Mouse (Mus musculus) limb, embryonic 12.5 days (tissue): ENCODE measurements around the gene 4930564D02Rik. TPM values are rescaled to one million over a fixed set of nuclear protein-coding genes. Genes with fewer than 3 reads are reported as not detected.

Experiments
- ATAC-seq: fragments of 200-750 bp; cut with Nextera tagmentation; 2 replicates; pipeline ENCODE4 v1.8.0; 2017; ENCODE audit warnings: low read depth, moderate TSS enrichment; ENCODE audit not compliant: insufficient number of reproducible peaks, insufficient read depth, low FRiP score, low TSS enrichment
- H3K27ac ChIP-seq: fragments of 300-500 bp; sonication (generic); 2 replicates; pipeline ENCODE4 v1.5.1; 2016; ENCODE audit warnings: mild to moderate bottlenecking, moderate library complexity
- H3K27me3 ChIP-seq: fragments of 300-500 bp; sonication (generic); 2 replicates; pipeline ENCODE4 v1.6.1; 2016; ENCODE audit warnings: mild to moderate bottlenecking, moderate library complexity
- H3K36me3 ChIP-seq: fragments of 300-500 bp; sonication (generic); 2 replicates; pipeline ENCODE4 v1.6.1; 2016; ENCODE audit warnings: mild to moderate bottlenecking, moderate library complexity
- H3K4me1 ChIP-seq: fragments of 300-500 bp; sonication (generic); replicated peaks from 2 replicates; pipeline ENCODE4 v1.6.1; 2016
- H3K4me2 ChIP-seq: fragments of 300-500 bp; sonication (generic); 2 replicates; pipeline ENCODE4 v1.6.1; 2016; ENCODE audit warnings: mild to moderate bottlenecking, moderate library complexity
- H3K4me3 ChIP-seq: fragments of 300-500 bp; sonication (generic); replicated peaks from 2 replicates; pipeline ENCODE4 v1.5.1; 2016; ENCODE audit warnings: mild to moderate bottlenecking
- H3K9ac ChIP-seq: fragments of 300-500 bp; sonication (generic); replicated peaks from 2 replicates; pipeline ENCODE4 v1.6.1; 2016; ENCODE audit warnings: mild to moderate bottlenecking, moderate library complexity
- H3K9me3 ChIP-seq: fragments of 300-500 bp; sonication (generic); 2 replicates; pipeline ENCODE4 v1.6.1; 2016; ENCODE audit warnings: mild to moderate bottlenecking, moderate library complexity
- WGBS: fragments of 180-500 bp; shearing (Covaris S2); methylation state at CpG from one replicate; pipeline ENCODE4 v1.1.7; 2016; 5-methylcytosine and 5-hydroxymethylcytosine counted together
- polyA plus RNA-seq: library from polyadenylated mRNA; unstranded; fragments of >200 nt; fragmentation: Nextera tagmentation; extraction: Ambion mirVana; gene quantifications from 2 replicates; pipeline ENCODE4 v1.2.1, GENCODE M21; 2016

4930564D02Rik gene
- polyA plus RNA-seq, 1 experiment from 2014 or later: not detected

DNA sequence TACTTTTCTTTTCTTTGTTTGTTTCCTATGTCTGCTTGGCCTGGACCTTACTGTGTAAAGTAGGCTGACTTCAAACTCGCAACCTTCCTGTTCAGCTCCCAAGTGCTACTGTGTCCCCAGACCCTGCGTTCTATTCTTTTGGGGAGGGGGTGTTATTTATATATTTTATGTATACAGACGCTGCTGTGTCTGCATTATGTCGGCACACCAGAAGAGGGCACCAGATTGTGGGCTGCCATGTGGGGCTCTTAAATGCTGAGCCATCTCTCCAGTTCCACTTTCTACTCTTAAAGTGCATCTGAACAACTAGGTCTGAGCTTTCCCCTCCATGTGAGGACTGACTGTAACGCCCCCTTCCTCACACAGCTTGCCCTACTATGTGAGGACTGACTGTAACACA, 22.9 kb upstream of the 4930564D02Rik start:
- WGBS: 87% methylated on average over 5 of the region's 5 CpGs
- Histone ChIP-seq H3K9me3 (no peaks in the 10 kb centered on the region), H3K4me2 (no peak overlapping the region), H3K4me3 (no peak overlapping the region), H3K27me3 (no peaks in the 10 kb centered on the region), H3K4me1 (peaks cover 40% of the 10 kb centered on the region), H3K27ac (no peak overlapping the region), H3K36me3 (peaks cover 13% of the 10 kb centered on the region), H3K9ac (no peak overlapping the region)
- no peak for ATAC-seq

DNA sequence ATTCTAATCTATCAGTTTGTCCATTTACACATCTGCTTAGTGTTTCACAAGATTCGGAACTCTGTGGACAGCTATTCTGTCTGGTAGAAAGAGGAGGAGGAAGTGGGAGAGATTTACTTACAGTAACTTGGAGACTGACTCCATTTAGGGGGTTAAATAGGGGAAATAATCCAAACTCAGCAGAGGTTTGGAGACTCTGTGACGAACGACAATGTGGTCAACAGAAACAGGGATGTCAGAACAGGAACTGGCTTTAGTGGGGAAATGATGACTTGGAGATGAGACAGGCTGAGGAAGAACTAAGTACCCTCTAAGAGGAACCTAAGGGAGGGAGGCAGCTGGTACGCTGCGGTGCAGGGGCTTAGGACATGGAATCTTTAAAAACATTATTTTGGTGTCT, 19.8 kb upstream of the 4930564D02Rik start:
- H3K4me1 ChIP-seq: peaks cover 50% of the 10 kb centered on the region
- no peak for ATAC-seq

DNA sequence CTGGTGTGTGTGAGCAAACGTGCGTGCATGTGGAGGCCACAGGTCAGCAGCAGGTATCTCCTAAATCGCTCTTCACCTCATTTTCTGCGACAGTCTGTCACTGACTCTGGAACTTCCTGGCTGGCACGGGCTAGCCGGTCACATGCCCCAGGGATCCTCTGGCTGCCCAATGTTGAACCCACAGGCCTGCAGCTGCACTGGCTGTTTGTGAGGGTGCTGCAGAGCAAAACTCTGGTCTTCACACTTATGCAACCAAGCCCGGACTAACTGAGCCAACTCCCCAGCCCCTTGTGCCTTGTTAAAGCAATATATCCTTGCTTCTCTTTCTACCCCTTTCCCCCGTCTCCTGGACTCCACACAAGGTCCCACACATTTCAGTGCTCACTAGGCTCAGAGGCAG, 19.0 kb upstream of the 4930564D02Rik start:
- Histone ChIP-seq H3K36me3 (peaks cover 9% of the 10 kb centered on the region), H3K9ac (no peak overlapping the region), H3K4me3 (no peak overlapping the region), H3K27me3 (no peaks in the 10 kb centered on the region), H3K9me3 (no peaks in the 10 kb centered on the region), H3K4me2 (no peak overlapping the region), H3K27ac (peak overlapping the region; percentile 53; the same call in 1 of the 2 replicates), H3K4me1 (peaks cover 52% of the 10 kb centered on the region)
- no peak for ATAC-seq
- WGBS: 47% methylated on average over 8 of the region's 8 CpGs

More for the DNA sequence above, 19.8 kb upstream of the 4930564D02Rik start:
- WGBS: 81% methylated on average over 5 of the region's 5 CpGs
- Histone ChIP-seq H3K9ac (no peak overlapping the region), H3K27me3 (no peaks in the 10 kb centered on the region), H3K4me2 (no peak overlapping the region), H3K27ac (no peak overlapping the region), H3K4me3 (no peak overlapping the region), H3K9me3 (no peaks in the 10 kb centered on the region), H3K36me3 (peaks cover 9% of the 10 kb centered on the region)

DNA sequence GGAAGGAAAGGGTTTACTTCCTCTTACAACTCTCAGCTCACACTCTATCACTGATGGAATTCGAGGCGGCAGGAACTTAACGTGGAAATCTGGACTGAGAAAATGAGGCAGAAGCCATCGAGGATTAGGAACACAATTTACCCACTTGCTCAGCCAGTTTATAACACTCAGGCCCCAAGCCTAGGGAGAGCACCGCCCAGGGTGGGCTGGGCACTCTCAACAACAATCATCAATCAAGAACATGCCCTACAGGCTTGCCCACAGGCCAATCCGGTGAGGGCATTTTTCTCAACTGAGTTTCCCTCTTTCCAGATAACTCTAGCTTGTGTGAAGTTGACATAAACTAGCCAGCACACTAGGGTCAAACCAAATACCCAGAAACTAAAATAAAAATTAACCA, 16.8 kb upstream of the 4930564D02Rik start:
- Histone ChIP-seq H3K27ac (no peak overlapping the region), H3K4me3 (no peak overlapping the region), H3K9ac (no peak overlapping the region), H3K4me1 (peaks cover 55% of the 10 kb centered on the region), H3K4me2 (no peak overlapping the region), H3K36me3 (peaks cover 9% of the 10 kb centered on the region), H3K9me3 (no peaks in the 10 kb centered on the region), H3K27me3 (no peaks in the 10 kb centered on the region)
- WGBS: 69% methylated on average over 6 of the region's 6 CpGs
- no peak for ATAC-seq

DNA sequence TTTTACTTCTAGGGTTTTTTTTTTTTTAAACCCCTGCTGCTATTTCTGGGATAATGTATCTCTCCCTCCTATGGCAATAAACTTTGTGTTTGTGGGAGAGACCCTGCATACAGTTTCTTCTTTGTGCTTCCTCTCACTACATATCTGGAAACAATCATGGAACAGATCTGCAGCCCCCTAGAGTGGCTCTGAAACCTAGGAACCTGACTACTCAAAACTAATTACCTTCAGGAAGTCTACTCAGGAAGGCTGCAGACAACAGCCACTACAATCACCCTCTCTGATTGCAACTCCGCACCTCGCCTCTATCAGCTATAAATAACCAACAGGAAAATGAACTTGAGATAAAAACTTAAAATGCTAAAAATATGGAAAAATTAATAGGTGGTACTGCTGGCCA, 15.5 kb upstream of the 4930564D02Rik start:
- Histone ChIP-seq H3K4me2 (peak overlapping the region; percentile 80), H3K4me1 (peaks cover 50% of the 10 kb centered on the region), H3K9ac (peak overlapping the region; percentile 19; the same call in 1 of the 2 replicates), H3K4me3 (peak overlapping the region; percentile 84), H3K27me3 (no peaks in the 10 kb centered on the region), H3K36me3 (peaks cover 5% of the 10 kb centered on the region; the same call in 1 of the 2 replicates), H3K27ac (peak overlapping the region; percentile 66), H3K9me3 (no peaks in the 10 kb centered on the region)
- WGBS: 14% methylated on average over 2 of the region's 2 CpGs
- ATAC-seq: no peak

DNA sequence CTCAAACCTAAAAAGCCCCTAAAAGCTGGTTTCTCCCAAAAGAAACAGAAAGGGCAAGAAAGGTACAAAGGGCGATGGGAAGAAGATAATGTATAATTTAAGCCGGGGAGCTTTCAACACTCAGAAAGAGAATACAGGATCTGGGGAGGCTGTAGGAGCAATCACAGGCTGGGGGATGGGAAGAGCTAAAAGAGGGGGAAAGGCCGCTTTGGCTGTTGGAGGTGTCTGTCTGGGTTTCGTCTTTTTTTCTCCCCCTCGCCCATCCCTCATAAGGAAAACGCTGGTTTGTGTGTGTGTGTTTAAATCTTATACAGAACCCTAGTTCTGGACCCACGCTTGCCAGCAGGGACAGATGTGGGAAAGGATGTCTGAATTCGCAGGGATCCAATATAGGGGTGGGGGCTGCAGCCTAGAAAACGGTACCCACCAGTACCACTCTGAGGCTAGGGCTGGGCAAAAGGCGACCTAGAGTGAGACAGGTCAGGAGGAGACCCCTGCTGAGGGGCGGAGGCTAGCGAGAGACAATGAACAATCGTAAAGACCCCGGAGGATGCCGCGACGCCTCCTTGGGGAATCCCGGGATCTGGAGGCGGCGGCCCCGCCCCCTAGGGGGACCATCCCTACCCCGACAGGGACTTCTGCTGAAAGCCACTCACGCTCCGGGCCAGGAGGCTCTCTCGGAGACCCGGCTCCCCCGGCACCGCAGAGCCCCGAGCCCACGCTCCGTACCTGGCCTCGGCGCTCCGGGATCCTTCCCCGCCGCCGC, 14.3 kb upstream of the 4930564D02Rik start:
- ATAC-seq: peak; percentile 50
- Histone ChIP-seq H3K4me2 (peak overlapping the region; percentile 80), H3K9me3 (no peaks in the 10 kb centered on the region), H3K4me1 (peaks cover 46% of the 10 kb centered on the region), H3K4me3 (peak overlapping the region; percentile 84), H3K27me3 (no peaks in the 10 kb centered on the region), H3K9ac (peak overlapping the region; percentile 87), H3K36me3 (no peaks in the 10 kb centered on the region; the same call in 1 of the 2 replicates), H3K27ac (peak overlapping the region; percentile 84)
- under 1% methylated on average over 37 of the region's 37 CpGs for WGBS

DNA sequence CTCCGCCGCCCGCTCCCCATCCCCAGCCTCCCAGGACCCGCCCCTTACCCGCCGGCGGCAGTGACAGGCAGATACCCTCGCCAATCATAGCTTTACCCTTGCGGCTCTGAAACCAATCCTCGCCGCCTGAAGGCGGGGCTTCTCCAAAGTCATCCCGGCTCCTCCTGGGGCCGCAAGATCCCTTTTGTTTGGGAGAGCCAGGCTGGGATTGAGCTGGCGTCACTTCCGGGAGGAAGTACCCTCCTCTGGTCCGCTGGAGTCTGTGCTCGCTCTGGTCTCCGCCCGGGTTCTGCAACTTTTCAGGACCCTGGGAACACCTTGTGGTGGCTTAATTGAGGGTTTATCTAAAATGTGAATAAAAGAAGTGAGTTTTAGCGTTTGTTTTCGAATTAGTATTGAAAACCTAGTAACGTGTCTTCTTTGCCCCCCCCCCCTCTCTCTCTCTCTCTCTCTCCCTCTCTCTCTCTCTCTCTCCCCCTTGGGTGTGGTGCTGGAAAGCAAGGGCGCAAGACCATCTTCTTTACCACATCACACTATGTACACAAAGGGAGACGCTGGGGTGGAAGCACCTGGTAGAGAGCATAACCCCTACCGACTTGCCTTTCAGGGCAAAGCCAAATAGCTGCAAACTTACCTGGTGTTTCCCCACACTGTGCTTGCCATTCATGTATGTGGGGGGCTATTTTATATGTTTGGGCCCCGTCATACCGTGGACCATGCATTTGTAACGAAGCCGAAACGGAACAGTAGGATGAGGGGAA, 13.5 kb upstream of the 4930564D02Rik start, which contains the start of gene Cttnbp2nl:
TSS of gene Cttnbp2nl (minus strand) at position 210 of the 761 bp plus-strand sequence.
- peak; percentile 97 for ATAC-seq
- Histone ChIP-seq H3K9me3 (no peaks in the 10 kb centered on the region), H3K4me3 (peak within 1 kb of the TSS; percentile 84), H3K27me3 (no peaks in the 10 kb centered on the region), H3K36me3 (no peaks in the 10 kb centered on the region), H3K4me2 (peak within 1 kb of the TSS; percentile 80), H3K9ac (peak within 1 kb of the TSS; percentile 87), H3K27ac (peak within 1 kb of the TSS; percentile 84), H3K4me1 (peaks cover 39% of the 10 kb centered on the region)
- WGBS: 3% methylated on average over 31 of the region's 31 CpGs

DNA sequence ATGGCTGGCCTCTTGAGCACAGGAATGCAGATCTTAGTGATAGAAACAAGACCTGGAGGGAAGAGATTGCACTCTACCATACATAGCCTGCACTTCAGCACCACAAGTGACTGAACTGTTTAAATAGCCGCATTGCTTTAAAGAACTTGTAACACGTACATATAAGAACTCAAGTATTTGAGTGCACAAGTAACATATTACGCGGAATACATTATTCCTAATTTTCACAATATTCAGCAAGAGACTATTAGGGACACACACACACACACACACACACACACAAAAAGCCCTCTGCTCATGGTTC, 13.0 kb upstream of the 4930564D02Rik start:
- no peak for ATAC-seq
- peak overlapping the region; percentile 84 for H3K4me3 ChIP-seq
- no peaks in the 10 kb centered on the region for H3K9me3 ChIP-seq
- H3K9ac ChIP-seq: peak overlapping the region; percentile 60; the same call in 1 of the 2 replicates
- H3K4me2 ChIP-seq: peak overlapping the region; percentile 80
- peak overlapping the region; percentile 56 for H3K27ac ChIP-seq
- WGBS: 71% methylated on average over 4 of the region's 4 CpGs
- H3K4me1 ChIP-seq: peaks cover 36% of the 10 kb centered on the region
- H3K36me3 ChIP-seq: no peaks in the 10 kb centered on the region
- H3K27me3 ChIP-seq: no peaks in the 10 kb centered on the region

DNA sequence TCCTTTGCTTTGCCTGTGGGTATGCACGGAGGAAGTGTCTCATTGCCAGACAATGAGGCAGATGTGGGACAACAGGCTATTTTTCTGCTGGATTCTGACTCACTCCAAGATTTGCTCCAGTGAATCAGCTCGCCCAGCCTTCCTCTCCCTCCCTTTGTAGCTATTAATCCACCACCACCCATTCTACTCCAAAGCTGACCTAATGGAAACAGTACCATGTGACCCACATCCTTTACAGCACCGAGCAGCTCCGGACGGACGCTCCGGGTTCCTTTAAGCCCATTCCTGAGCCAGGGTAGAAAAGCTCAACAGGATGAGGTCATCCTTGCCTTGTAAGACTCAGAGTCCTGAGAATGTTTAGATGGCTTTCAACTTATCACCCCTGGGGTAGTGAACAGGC, 11.7 kb upstream of the 4930564D02Rik start:
- 79% methylated on average over 7 of the region's 7 CpGs for WGBS
- no peak overlapping the region for H3K4me2 ChIP-seq
- H3K27ac ChIP-seq: no peak overlapping the region
- peaks cover 37% of the 10 kb centered on the region for H3K4me1 ChIP-seq
- H3K4me3 ChIP-seq: no peak overlapping the region
- no peak overlapping the region for H3K9ac ChIP-seq
- H3K36me3 ChIP-seq: no peaks in the 10 kb centered on the region
- ATAC-seq: no peak
- H3K9me3 ChIP-seq: no peaks in the 10 kb centered on the region
- no peaks in the 10 kb centered on the region for H3K27me3 ChIP-seq

DNA sequence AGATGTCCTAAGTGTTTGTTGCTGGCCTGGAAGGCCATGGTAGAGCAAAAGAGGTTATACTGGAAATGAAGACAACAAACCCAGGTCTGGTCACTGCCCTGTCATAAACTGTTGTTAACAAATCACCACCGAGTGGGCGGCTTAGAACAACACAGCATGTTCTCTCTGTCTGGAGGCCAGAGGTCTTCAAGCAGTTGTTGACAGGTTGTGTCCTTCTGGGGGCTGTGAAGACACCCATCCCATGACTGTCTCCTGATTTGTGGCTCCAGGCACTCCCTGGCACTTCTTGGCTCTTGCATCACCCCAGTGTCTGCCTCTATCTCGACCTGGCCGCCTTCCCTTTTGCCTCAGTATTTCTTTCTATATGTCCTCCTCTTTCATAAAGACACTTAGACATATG, 11.0 kb upstream of the 4930564D02Rik start:
- no peak overlapping the region for H3K27ac ChIP-seq
- H3K4me3 ChIP-seq: no peak overlapping the region
- ATAC-seq: no peak
- peaks cover 36% of the 10 kb centered on the region for H3K4me1 ChIP-seq
- no peak overlapping the region for H3K4me2 ChIP-seq
- no peak overlapping the region for H3K9ac ChIP-seq
- H3K9me3 ChIP-seq: no peaks in the 10 kb centered on the region
- 75% methylated on average over 4 of the region's 4 CpGs for WGBS
- no peaks in the 10 kb centered on the region for H3K27me3 ChIP-seq
- H3K36me3 ChIP-seq: no peaks in the 10 kb centered on the region
